Mouse (Mus musculus): ENCODE measurements around the gene Ccdc171.

GRCm38 (mm10) chr4:83623732-83624131, 98.4 kb downstream of the Ccdc171 start:
- TF ChIP-seq CTCF (IDR thresholded peaks at IDR 0.05; ENCODE audit: low read depth) (no peak), EP300 (optimal IDR thresholded peaks at IDR 0.05) (no peak)
